Mouse (Mus musculus) right cerebral cortex, postnatal 10 days (tissue): Measurements from ENCODE around the gene Adamts4.

Experiments
- DNase-seq, 2 experiments: peaks; one replicate each; pipeline ENCODE4 v3.0.0; 2021; ENCODE audit warnings: low spot score in 2 of 2

Adamts4 gene

GRCm38 (mm10) chr1:171256095-171256818 lies 6.0 kb downstream of the Adamts4 start:
- DNase-seq, result no peak

DNA sequence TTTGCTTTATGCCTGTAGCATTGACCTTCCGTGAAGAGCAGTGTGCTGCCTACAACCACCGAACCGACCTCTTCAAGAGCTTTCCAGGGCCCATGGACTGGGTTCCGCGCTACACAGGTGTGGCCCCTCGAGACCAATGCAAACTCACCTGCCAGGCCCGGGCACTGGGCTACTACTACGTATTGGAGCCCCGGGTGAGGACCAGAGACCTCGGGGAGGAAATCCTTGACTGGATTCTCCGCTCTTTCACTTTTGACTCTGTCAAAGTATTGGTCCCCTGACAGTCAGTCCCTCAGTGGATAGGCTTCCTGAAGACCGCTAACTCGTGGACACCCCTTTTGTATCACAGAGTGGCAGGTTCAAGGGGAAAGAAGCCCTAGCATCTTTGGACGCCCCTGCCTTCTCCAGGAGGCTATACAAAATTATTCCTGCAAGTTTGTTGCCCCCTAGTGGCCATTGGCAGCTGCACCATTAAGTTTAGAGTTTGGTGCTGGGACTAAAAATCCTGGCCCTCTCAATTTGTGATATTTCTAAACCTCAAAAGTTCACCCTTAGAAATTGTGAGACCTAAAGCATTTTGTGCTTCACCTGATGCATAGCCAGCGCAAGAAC lies 6.8 kb downstream of the Adamts4 start:
- peak; percentile 72 to 78 for DNase-seq

DNA sequence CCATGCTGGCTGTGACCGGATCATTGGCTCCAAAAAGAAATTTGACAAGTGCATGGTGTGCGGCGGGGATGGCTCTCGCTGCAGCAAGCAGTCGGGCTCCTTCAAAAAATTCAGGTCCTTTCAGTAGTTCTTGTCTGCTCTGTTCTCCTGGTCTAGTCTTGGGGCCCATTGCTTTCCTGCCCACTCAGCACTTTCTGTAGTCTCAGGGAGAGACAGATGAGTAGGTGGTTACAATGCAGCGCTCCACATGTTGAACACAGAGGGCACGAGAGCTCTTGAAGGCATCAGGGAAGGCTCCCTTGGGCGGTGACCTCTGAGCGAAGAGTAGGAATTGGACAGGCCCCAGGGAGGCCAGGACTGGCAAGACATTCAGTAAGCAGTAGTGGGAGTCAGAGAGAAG lies 7.6 kb downstream of the Adamts4 start:
- no peak for DNase-seq

GRCm38 (mm10) chr1:171258921-171259320 lies 8.7 kb downstream of the Adamts4 start:
- no peak for DNase-seq

- no peak for DNase-seq
Observed at GRCm38 (mm10) chr1:171260316-171260715, 10.1 kb downstream of the Adamts4 start.

DNA sequence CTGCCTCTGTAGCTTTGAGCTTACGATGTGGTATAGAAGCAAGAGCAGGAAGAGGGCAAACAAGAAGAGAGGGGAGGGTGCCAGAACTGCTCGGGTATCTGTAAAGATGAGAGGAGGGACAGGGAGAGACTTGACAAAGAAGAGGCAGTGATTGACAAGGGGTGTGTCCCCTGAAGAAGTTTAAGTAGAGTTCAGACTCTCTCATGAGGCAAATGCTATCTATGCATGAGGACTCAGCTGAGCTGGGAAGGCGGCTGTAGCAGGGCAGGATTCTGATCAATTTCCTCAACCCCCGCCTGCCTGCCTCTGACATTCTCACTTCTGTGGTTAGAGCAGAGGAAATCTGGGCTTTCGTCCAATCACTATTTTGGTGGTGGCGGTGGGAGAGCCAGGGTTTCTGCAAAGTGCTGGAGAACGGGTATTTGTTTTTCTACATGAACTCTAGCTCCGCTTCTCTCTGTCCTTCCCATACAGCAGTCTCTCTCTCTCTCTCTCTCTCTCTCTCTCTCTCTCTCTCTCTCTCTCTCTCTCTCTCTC lies 12.4 kb downstream of the Adamts4 start:
- peak; percentile 89 to 93 for DNase-seq

DNA sequence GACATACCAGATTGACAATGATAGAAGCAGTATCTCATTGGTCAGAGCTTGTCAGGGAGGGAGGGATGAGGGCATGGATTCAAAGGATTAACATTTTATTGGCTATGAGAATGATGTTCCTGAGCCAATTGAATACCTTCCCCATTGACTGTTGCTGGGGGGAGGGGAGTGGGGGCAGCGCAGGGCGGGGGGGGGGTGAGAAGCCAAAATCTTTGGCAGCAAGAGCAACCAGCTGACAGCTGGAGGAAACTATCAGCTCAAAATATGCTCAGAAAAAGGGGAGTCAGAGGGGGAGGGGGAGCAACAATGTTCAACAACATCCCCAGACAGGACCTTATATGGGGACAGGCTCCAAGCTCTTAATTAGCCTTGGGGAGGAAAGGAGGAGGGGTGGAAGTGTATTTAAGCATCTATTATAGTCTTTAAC lies 13.0 kb downstream of the Adamts4 start:
- DNase-seq, result peak; percentile 73 to 85

DNA sequence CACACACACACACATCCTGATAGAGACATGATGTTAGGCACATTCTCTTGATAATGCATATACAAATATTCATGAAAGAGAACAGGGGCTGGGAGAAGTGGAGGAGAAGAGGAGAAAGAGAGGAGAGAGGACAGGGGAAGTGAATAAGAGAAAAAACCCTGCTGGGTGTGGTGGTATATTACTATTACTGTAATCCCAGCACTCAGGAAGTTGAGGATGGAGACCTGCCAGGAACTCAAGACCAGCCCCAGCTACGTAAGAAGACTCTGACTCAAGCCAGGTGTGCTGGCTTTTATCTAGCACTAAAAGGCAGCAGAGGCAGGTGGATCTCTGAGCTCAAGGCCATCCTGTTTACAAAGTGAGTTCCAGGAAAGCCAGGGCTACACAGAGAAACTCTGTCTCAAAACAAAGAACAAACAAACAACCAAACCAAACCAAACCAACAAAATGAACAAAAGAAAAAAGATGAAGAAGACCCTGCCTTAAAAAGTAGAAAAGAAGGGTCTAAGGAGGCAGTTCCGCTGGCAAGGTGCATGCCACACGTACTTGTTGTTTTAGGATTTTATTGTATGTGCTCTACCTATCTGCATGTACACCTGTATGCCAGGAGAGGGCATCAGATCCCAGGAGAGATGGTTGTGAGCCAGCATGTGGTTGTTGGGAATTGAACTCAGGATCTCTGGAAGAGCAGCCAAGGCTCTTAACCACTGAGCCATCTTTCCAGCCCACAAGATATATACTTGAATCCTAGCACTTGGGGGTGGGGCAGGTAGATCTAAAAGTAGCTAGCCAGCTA lies 13.6 kb downstream of the Adamts4 start:
- no peak for DNase-seq

GRCm38 (mm10) chr1:171265971-171266744 lies 15.9 kb downstream of the Adamts4 start:
- no peak for DNase-seq

GRCm38 (mm10) chr1:171268341-171268740 lies 18.1 kb downstream of the Adamts4 start:
- DNase-seq, result no peak

GRCm38 (mm10) chr1:171269848-171270572 lies 19.8 kb downstream of the Adamts4 start, which contains the start of gene B4galt3:
Gene B4galt3, plus strand, starts transcription at chr1:171270328.
- DNase-seq, result peak; percentile 96

GRCm38 (mm10) chr1:171270573-171270900 lies 20.3 kb downstream of the Adamts4 start:
- DNase-seq, result no peak

- DNase-seq, result no peak
Observed at GRCm38 (mm10) chr1:171271196-171271595, 21.0 kb downstream of the Adamts4 start.

- DNase-seq, result no peak
Observed at GRCm38 (mm10) chr1:171271622-171272021, 21.4 kb downstream of the Adamts4 start.

- no peak for DNase-seq
Observed at GRCm38 (mm10) chr1:171272086-171272485, 21.9 kb downstream of the Adamts4 start.

DNA sequence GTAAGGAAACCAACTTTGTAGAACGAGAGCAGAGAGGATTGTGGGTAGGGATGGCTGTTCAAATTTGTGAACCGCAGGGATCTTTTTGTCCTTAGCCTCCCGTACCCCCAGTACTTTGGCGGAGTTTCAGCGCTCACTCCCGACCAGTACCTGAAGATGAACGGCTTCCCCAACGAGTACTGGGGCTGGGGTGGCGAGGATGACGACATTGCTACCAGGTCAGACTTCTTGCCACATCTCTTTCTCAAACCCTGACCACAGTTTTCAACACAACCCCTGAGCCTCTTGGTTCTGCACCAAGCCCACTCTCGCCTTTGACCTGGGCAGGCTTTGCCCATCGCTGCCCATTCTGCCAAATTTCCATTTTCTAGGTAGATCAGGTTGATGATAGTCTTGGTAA lies 23.9 kb downstream of the Adamts4 start:
- no peak for DNase-seq

DNA sequence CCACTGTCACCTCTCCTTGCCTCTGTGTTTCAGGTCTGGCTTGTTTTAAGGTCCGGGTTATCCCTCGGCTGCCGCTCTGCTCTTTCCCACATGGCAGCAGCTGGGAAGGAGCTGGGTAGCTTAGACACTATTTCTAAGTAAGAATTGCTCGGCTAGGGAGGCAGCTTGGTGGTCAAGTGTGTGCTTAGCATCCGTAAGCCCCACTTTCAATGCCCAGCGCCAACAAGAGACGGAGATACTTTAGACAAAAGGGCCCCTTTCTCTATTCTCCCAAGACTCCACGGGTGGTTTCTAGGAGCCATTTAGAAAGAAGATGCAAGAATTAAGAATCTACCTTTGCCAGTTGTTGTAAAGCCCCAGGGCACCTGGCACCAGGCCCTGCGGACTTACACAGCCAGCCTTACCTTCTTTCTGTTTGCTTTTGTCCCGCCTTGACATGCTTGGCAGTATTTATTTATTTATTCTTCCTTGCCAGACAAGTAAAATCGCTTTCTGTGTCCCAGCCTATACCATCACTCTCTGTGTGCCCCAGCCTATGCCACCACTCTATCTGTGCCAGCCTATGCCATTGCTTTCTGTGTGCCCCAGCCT lies 25.0 kb downstream of the Adamts4 start:
- no peak for DNase-seq

DNA sequence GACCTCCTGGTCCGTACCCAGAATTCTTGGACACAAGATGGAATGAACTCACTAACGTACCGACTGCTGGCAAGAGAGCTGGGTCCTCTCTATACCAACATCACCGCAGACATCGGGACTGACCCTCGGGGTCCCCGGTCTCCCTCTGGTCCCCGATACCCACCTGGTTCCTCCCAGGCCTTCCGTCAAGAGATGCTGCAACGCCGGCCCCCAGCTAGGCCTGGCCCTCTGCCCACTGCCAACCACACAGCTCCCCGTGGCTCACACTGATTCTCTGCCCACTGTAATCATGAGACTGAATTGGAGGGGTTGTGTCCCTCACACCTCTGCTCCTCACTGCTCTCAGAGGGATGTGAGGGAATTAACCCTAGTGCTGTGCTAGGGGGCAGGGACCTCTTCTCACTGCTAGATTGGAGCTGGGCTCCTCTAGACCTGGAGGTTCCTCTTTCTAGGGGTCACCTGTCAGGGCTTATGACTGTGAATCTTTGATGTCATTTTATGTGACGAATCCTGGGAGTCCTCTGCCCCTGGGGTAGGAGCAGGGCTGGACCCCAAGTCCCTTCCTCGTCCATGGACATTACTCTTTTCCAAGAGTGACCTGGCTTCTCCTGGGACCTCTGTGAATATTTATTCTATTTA lies 26.0 kb downstream of the Adamts4 start:
- no peak for DNase-seq

- no peak for DNase-seq
Observed at GRCm38 (mm10) chr1:171277736-171278135, 27.5 kb downstream of the Adamts4 start.

DNA sequence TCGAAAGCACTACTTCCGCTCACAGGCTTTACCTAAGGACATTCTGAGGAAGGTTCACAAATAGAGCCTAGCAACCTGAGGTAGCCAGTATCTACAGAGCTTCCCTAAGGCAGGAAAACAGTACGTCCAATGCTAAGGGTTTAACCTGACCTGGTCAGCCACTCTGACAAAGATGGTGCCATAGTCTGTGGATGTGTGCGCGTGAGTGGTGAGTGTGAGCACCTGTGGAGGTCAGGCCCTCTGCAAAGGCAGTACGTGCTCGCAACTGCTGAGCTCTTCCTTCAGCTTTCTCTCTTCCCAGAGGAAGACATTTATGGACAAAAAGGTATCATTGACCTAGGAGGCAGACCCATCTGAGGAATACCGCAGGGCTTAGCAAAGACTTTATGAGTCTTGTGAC lies 28.2 kb downstream of the Adamts4 start:
- DNase-seq, result peak in 1 of 2 experiments; percentile 19
